ENCODE assay signal across 11 mouse cellular contexts in the genomic region with DNA sequence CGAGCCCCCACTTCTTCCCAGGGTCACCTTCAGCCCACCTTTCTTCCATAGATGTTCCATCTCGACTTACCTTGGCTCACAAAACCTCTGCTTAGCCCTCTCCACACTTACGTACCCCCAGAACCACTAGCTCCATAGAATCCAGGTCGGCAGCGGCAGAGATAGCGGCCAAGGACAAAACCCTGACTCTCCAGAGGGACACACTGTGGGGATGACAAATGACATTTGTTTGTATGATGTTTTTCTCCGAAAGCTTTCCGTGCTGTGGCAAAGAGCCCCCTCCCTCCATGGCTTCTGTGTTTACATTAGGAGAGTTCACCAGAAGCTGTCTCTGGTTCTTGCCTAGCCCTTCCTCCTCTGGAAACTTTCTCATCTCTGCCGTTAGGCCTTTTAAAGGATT. TPM values are rescaled to one million over a fixed set of nuclear protein-coding genes. Genes with fewer than 3 reads are reported as not detected.
DNase-seq lines count a peak whose midpoint lies in the region.
"Had no signal": no experiment of that assay in that cellular context is flagged by ENCODE, and none has a peak within 500 bp of the region (broad histone marks: within the 10 kb centered on the region; RNA-seq: fewer than 3 reads in every experiment).

No protein-coding gene starts in this region.

- DNase-seq in adrenal gland, adult 2 months: peak; percentile 54
- DNase-seq in adrenal gland, adult 18-20 months (ENCODE audit: low spot score in 2 of 2): no peak
- peak; percentile 47 for DNase-seq in adrenal gland, postnatal 14 days
- DNase-seq in adrenal gland, postnatal 25 days: no peak
- no peak for DNase-seq in thymus, postnatal 36 days
- DNase-seq: cerebellum, adult 11-12 months; cerebellum, adult 2 months; cerebellum, adult 9-10 months; cerebellum, postnatal 10 days; cerebellum, postnatal 25 days; forebrain, postnatal 0 days had no signal

RNA-seq across cellular contexts. Expression of gene Gpr179, which starts 4.6 kb away (rescaled TPM):
- 1 to 10 TPM; 1.2 TPM for total RNA-seq in adrenal gland, adult 2 months (2021)
- polyA plus RNA-seq in adrenal gland, adult 2 months (2012; rRNA removed): 0.99 and 1.2 TPM in 2 replicates
- total RNA-seq in adrenal gland, adult 18-20 months (2021): 1 to 10 TPM; 1.3 to 2.0 TPM
- 2.8 and 3.3 TPM in 2 replicates for total RNA-seq in adrenal gland, postnatal 14 days (2021)
- total RNA-seq in adrenal gland, postnatal 25 days (2021): 1.8 and 4.7 TPM in 2 replicates

RNA-seq across cellular contexts. Expression of gene Socs7, which starts 15.1 kb away (rescaled TPM):
- total RNA-seq in adrenal gland, adult 2 months (2021): 10 to 100 TPM; 20.3 to 20.8 TPM
- 9.9 and 10.3 TPM in 2 replicates for polyA plus RNA-seq in adrenal gland, adult 2 months (2012; rRNA removed)
- 10 to 100 TPM; 21.1 to 22.2 TPM for total RNA-seq in adrenal gland, adult 18-20 months (2021)
- 18.3 TPM in 2 replicates for total RNA-seq in adrenal gland, postnatal 14 days (2021)
- total RNA-seq in adrenal gland, postnatal 25 days (2021): 21.0 and 27.5 TPM in 2 replicates

RNA-seq across cellular contexts. Expression of gene Mrpl45, which starts 31.8 kb away (rescaled TPM):
- total RNA-seq in adrenal gland, adult 2 months (2021): 10 to 100 TPM; 34.7 to 41.3 TPM
- 9.5 and 10.9 TPM in 2 replicates for polyA plus RNA-seq in adrenal gland, adult 2 months (2012; rRNA removed)
- 10 to 100 TPM; 29.7 to 40.0 TPM for total RNA-seq in adrenal gland, adult 18-20 months (2021)
- total RNA-seq in adrenal gland, postnatal 14 days (2021): 43.5 and 46.0 TPM in 2 replicates
- total RNA-seq in adrenal gland, postnatal 25 days (2021): 25.9 and 31.6 TPM in 2 replicates

Comparison
In these comparisons a context has a peak if more than half of its experiments do, and no peak if none do; other contexts are left out.
1. DNase-seq: peak in adrenal gland, adult 2 months (single experiment) and adrenal gland, postnatal 14 days (single experiment); none in adrenal gland, adult 18-20 months (0 of 2), adrenal gland, postnatal 25 days (single experiment) and thymus, postnatal 36 days (0 of 2).